Mouse (Mus musculus) heart, adult 18-20 months (tissue): ENCODE data around the gene Znhit1. TPM values are rescaled to one million over a fixed set of nuclear protein-coding genes. Genes with fewer than 3 reads are reported as not detected.
A peak's percentile ranks its signal among the peaks of the same experiment; 100 is the strongest.
"Not testable (repeated sequence)": the region's sequence is repeated elsewhere in the genome, so short reads cannot be mapped to it uniquely, and the experiment has no call there.

Experiments
- DNase-seq, 2 experiments: peaks; one replicate each; pipeline ENCODE4 v3.0.0; 2021 to 2022; ENCODE audit warnings: mixed read lengths in 1 of 2
- total RNA-seq, 2 experiments: library from RNA; stranded (reverse); gene quantifications; 2 replicates each; pipeline ENCODE4 v1.2.3; 2021

The Znhit1 gene
- total RNA-seq, 2 experiments from 2014 or later, result 62.6 to 67.4 TPM

- DNase-seq, result no peak
These were observed 32.2 kb downstream of the Znhit1 start for GRCm38 (mm10) chr5:136955622-136956021.

- peak; percentile 56 to 62 for DNase-seq
These were observed 34.3 kb downstream of the Znhit1 start for GRCm38 (mm10) chr5:136953440-136953951.

GRCm38 (mm10) chr5:136953015-136953414, 34.8 kb downstream of the Znhit1 start, which contains the start of gene Fis1:
TSS of gene Fis1 (plus strand) at chr5:136953275.
- peak; percentile 97 to 98 for DNase-seq

GRCm38 (mm10) chr5:136952153-136952552, 35.7 kb downstream of the Znhit1 start:
- DNase-seq, result no peak

GRCm38 (mm10) chr5:136950521-136950920, 37.3 kb downstream of the Znhit1 start:
- DNase-seq, result no peak

- not testable (repeated sequence) for DNase-seq
These were observed 38.1 kb downstream of the Znhit1 start for GRCm38 (mm10) chr5:136949551-136950336.

- no peak for DNase-seq
These were observed 39.9 kb downstream of the Znhit1 start for GRCm38 (mm10) chr5:136947874-136948273.

GRCm38 (mm10) chr5:136945084-136945483, 42.7 kb downstream of the Znhit1 start:
- DNase-seq, result no peak

GRCm38 (mm10) chr5:136943382-136943781, 44.4 kb downstream of the Znhit1 start:
- no peak for DNase-seq

- DNase-seq, result no peak
These were observed 45.0 kb downstream of the Znhit1 start for GRCm38 (mm10) chr5:136942781-136943180.

GRCm38 (mm10) chr5:136940845-136941560, 46.8 kb downstream of the Znhit1 start:
- DNase-seq, result no peak

GRCm38 (mm10) chr5:136940029-136940428, 47.8 kb downstream of the Znhit1 start:
- not testable (repeated sequence) for DNase-seq

- no peak for DNase-seq
These were observed 48.5 kb downstream of the Znhit1 start for GRCm38 (mm10) chr5:136939284-136939683.

GRCm38 (mm10) chr5:136937621-136938020, 50.2 kb downstream of the Znhit1 start:
- no peak for DNase-seq

GRCm38 (mm10) chr5:136936750-136937149, 51.1 kb downstream of the Znhit1 start:
- DNase-seq, result no peak

- DNase-seq, result no peak
These were observed 51.7 kb downstream of the Znhit1 start for GRCm38 (mm10) chr5:136935905-136936695.

- no peak for DNase-seq
These were observed 53.9 kb downstream of the Znhit1 start for GRCm38 (mm10) chr5:136933930-136934329.

- DNase-seq, result no peak
These were observed 54.9 kb downstream of the Znhit1 start for GRCm38 (mm10) chr5:136932956-136933355.
